Mouse (Mus musculus) left cerebral cortex, postnatal 10 days (tissue): ENCODE data around the gene Ube2l3. TPM values are rescaled to one million over a fixed set of nuclear protein-coding genes. Genes with fewer than 3 reads are reported as not detected.
A peak's percentile ranks its signal among the peaks of the same experiment; 100 is the strongest.

Source experiments
- DNase-seq, 2 experiments: peaks; one replicate each; pipeline ENCODE4 v3.0.0; 2021 to 2022; ENCODE audit warnings: low spot score in 2 of 2, mixed read lengths in 1 of 2; ENCODE audit errors: extremely low spot score in 1 of 2
- intact Hi-C: fragments of 180-260 bp; cut with DNase I; formaldehyde crosslinking; loops from one replicate; pipeline ENCODE4 v1.15.1; 2025
- microRNA-seq: library from miRNA; unstranded; fragments of <30 nt; microRNA quantifications from one replicate; pipeline ENCODE4 v1.2.0, GENCODE M21; 2022
- total RNA-seq, 2 experiments: library from RNA; stranded (reverse); gene quantifications; 2 replicates each; pipeline ENCODE4 v1.2.3; 2021

Ube2l3 gene
- total RNA-seq, 2 experiments from 2014 or later = 149 to 151 TPM

DNA sequence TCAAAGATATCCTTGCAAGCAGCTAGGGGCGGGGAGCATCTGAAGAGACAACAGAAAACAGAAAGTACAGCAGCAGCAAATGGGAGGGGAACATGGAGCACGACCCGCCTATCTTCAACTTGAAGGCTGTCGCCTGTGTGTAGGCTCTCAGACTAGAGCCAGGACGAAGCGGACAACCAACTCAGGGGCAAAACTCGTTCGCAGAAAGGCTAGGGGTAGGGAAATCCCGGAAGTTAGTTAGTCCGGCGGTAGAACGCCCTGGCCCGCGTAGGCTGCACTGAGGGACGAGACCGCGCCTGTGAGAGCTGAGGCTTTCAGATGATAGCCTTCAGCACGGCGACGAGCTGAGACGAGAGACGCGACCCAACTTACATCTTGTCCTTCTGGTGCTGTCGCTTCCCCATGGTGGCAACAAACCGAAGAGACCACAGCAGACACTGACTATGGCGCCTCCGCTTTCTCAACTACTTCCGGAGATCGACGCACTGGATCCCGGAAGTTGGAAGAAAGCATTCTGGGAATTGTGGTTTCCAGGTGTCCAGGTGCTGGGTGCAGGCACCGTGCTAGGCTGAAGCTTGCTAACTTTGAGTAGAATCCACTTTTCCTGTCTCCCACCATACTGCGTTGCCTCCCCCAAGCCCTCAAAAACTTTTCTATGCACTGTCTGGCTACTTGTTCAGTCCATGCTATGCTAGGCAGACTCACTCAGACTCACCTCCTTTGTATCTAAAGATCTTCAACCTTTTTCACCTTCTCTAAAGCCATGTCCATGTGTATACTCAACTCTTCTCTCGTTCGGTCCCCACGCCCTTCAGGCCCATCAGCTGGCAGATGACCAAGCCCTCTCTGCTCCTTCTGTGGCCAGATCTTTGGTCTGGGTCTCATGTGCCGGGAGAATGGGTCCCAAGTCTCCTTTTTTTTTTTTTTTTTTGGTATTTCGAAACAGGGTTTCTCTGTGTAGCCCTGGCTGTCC, 91.4 kb downstream of the Ube2l3 start, which contains the start of gene Ppil2:
Gene Ppil2, minus strand, starts transcription at position 487 of the 973 bp plus-strand sequence.
- peak; percentile 66 to 76 for DNase-seq
- intact Hi-C loops = no loop called here

DNA sequence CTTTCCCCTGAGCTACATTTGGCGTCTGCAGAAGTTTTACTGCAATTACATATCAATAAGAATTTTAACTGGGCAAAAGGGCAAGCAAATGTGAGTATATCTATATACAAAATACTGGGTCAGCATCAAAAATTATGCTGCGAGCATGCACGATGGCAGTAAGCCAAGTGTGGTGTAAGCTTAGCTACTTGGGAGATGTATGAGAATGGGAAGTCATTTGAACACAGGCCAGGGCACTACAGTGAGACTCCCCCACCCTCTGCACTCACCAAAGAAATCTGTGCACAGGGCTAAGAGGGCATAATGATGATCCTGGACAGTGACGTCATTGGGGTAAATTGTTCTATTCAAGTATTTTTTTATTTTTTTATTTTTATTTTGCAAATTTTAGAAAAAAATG, 97.8 kb downstream of the Ube2l3 start:
- intact Hi-C loops = no loop called here
- no peak for DNase-seq

DNA sequence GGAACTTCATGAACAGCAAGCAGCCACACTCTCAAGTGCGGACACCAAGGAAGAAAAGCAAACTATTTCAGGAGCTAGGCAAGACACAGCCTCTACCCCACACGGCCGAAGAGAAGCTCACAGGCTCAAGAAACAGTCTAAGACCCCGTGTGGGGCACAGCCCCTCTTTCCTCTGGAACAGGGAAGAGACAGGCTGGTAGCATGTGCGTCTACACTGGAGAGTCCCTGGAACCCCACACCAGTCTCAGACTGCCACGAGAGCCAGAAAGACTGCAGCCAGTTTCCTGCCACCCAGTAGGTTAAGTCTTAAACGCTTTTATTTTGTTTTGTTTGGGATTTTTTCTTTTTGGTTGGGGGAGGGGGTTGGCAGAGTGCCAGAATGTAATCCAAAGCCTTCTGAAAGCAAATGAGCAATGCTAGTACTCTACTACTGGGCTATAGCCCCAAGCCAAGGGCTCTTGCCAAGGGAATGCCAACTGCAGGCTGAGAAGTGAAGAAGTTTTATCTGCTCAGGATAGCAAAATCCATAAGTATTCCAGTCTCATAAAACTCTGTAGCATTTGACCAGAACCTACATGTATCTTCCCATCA, 99.7 kb downstream of the Ube2l3 start:
- DNase-seq = no peak

More for the DNA sequence above, 99.7 kb downstream of the Ube2l3 start:
- intact Hi-C loops = no loop called here

Small RNA genes within 50 kb of the gene (microRNA-seq; reads per million reads assigned to microRNA genes)
- 379 reads per million, percentile 68 among the genes with 10 or more reads in this experiment for gene Mir130b
- gene Mir301b = 6.3 reads per million, percentile 23 among the genes with 10 or more reads in this experiment

Other genes with a start within 250 kb of the Ube2l3 start
- gene Mapk1, start 219.3 kb downstream of the Ube2l3 start, total RNA-seq = 100 to 1,000 TPM; 469 to 480 TPM
- gene Ypel1, start 133.0 kb downstream of the Ube2l3 start, total RNA-seq = 10 to 100 TPM; 78.5 to 91.2 TPM
- 10 to 100 TPM; 84.6 to 87.7 TPM for gene Ppil2, start 91.4 kb downstream of the Ube2l3 start, total RNA-seq
- gene 2610318N02Rik, start 77.5 kb downstream of the Ube2l3 start, total RNA-seq = 1 to 10 TPM; 2.6 to 3.6 TPM
- 10 to 100 TPM; 10.5 to 11.5 TPM for gene Sdf2l1, start 70.3 kb downstream of the Ube2l3 start, total RNA-seq
- 10 to 100 TPM; 49.7 to 52.4 TPM for gene Ydjc, start 58.0 kb downstream of the Ube2l3 start, total RNA-seq
- gene Ccdc116, start 55.4 kb downstream of the Ube2l3 start, total RNA-seq = 1 to 10 TPM; 7.7 to 8.7 TPM
- gene Rimbp3, start 6.0 kb upstream of the Ube2l3 start, total RNA-seq = 1 to 10 TPM; 1.7 to 1.9 TPM
- gene Hic2, start 30.9 kb upstream of the Ube2l3 start, total RNA-seq = 1 to 10 TPM; 6.6 TPM
- 100 to 1,000 TPM; 121 to 123 TPM for gene Tmem191c, start 73.4 kb upstream of the Ube2l3 start, total RNA-seq
- gene Serpind1, start 128.7 kb upstream of the Ube2l3 start, total RNA-seq = 1 to 10 TPM; 1.9 to 2.0 TPM
- 10 to 100 TPM; 28.5 to 30.9 TPM for gene Snap29, start 203.3 kb upstream of the Ube2l3 start, total RNA-seq
- 100 to 1,000 TPM; 198 to 199 TPM for gene Pi4ka, start 203.7 kb upstream of the Ube2l3 start, total RNA-seq
- gene Crkl, start 249.3 kb upstream of the Ube2l3 start, total RNA-seq = 10 to 100 TPM; 28.0 to 28.3 TPM